Mouse (Mus musculus) heart, postnatal 36 days (tissue): ENCODE measurements at regions not wholly inside any gene's neighbourhood (a gene's known extent, or its start where the extent isn't known, plus 50 kb on each side); places are given as distances from the start of the nearest gene placed in this dataset.

Experiments used
- DNase-seq, 2 experiments: peaks; one replicate each; pipeline ENCODE4 v3.0.0; 2021 to 2022
- intact Hi-C: fragments of 180-260 bp; cut with DNase I; formaldehyde crosslinking; loops from one replicate; pipeline ENCODE4 v1.15.1; 2025

GRCm38 (mm10) chr12:49449396-49449795, 64.4 kb downstream of the Gm43517 start:
- intact Hi-C loops = no loop called here
- DNase-seq = no peak

DNA sequence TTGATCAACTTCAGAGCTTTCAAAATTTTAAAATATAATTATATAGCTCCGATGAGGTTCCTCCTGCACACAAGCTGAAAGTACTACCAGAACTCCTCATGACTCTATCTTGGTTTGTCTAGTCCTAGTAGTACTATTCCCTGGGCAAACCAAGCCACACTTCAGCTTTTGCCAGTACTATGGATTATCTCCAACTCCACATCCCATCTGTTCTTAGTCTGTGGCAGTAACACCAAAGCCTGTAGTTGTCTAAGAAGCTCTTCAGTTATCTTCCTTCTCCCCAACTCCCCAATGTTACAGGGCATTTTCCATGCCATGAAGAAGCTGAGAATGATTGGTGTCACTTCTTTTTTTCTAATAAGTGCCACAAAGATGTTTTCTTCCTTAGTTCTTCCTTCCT, 83.1 kb downstream of the Gm43517 start:
- no peak for DNase-seq
- intact Hi-C loops = no loop called here

DNA sequence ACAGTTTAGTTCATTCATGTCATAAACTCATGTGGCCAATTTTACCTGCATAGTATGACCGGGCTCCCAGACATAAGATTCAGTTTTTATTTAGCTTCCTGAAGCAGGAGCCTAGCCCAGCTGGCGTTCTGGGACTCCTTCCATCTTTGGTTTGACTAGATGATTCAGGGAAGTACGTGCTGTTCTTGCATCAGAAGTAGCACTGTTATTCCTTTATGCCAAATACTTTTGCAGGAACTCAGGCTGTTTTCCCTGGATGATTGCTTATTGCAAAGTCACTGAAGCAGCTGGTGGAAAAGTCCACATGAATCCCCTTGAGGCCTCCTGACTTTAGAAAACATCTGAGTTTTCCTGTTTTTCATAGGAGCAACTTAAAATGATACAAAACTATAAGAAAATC, 88.4 kb downstream of the Gm43517 start:
- intact Hi-C loops = no loop called here
- DNase-seq = peak; percentile 22 to 25

DNA sequence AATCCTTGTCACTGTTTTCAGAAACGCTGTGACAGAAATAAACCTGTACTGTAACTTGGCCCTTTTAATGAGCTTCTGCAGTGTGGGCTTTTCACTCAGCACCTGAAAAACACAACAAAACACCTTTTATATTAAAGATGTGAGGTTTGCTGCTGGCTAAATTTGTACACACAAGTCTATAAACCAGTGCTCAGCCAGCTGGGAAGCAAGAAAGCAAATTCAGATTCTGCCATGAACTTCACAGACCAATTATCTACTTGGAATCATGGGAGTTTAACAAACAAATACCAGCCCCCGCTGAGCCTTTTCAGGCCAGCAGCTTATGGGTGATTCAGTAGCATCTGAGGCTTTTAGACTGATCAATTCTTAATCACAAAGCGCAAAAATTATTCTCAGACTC, 95.7 kb downstream of the Gm43517 start:
- intact Hi-C loops = no loop called here
- no peak for DNase-seq

GRCm38 (mm10) chr12:49481151-49481550, 96.2 kb downstream of the Gm43517 start:
- intact Hi-C loops = no loop called here
- DNase-seq = no peak

DNA sequence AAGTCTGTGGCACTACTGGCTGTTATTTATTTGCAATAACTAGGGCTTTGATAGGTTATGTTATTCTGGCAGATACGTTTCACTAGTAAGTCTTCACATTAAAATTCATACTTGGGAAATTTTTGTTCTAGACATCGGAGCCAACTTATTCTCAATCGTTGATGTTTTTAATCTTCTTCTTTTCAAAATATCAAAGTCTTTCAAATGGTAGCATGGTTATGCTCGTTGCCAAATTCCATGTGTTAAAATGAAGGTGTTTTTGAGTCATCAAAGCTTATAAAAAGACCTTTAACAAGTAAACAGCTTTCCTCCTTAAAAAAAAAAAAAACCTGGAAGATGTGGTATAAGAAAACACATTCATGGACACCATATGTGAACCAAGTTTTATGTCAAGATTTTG, 97.4 kb downstream of the Gm43517 start:
- intact Hi-C loops = no loop called here
- DNase-seq = no peak

- intact Hi-C loops = no loop called here
- no peak for DNase-seq
Measured at GRCm38 (mm10) chr12:49484070-49484770, 99.2 kb downstream of the Gm43517 start.

GRCm38 (mm10) chr12:49513131-49513530, 128.2 kb downstream of the Gm43517 start:
- intact Hi-C loops = no loop called here
- DNase-seq = no peak

GRCm38 (mm10) chr12:49514616-49515015, 129.6 kb downstream of the Gm43517 start:
- intact Hi-C loops = no loop called here

More at GRCm38 (mm10) chr12:49514616-49515015, 129.6 kb downstream of the Gm43517 start:
- DNase-seq = no peak
